Mouse (Mus musculus): ENCODE measurements at regions not wholly inside any gene's neighbourhood (a gene's known extent, or its start where the extent isn't known, plus 50 kb on each side); places are given as distances from the start of the nearest gene placed in this dataset.

GRCm38 (mm10) chr9:61239328-61239727 is 132.8 kb upstream of the Tle3 start:
- H3K4me1 ChIP-seq (ENCODE audit: insufficient read depth, low read depth, low read length), result no peaks in the 10 kb centered on the region
- DNase-seq (ENCODE audit: low spot score), result no peak
- no peak for TF ChIP-seq GATA2 (IDR thresholded peaks at IDR 0.05; ENCODE audit: borderline replicate concordance, low read depth, low read length)
- TF ChIP-seq GATA1 (IDR thresholded peaks at IDR 0.05; ENCODE audit: borderline replicate concordance, low read length), result no peak
- TF ChIP-seq POLR2AphosphoS5 (IDR thresholded peaks at IDR 0.05; ENCODE audit: insufficient replicate concordance, low read depth, low read length), result no peak
- TF ChIP-seq TAL1 (conservative IDR thresholded peaks at IDR 0.05; ENCODE audit: low read depth, low read length), result no peak
- TF ChIP-seq CTCF (IDR thresholded peaks at IDR 0.05; ENCODE audit: low read depth, low read length), result no peak
- H3K27me3 ChIP-seq (ENCODE audit: insufficient read depth, low read length), result no peaks in the 10 kb centered on the region
- H3K36me3 ChIP-seq (replicated peaks), result no peaks in the 10 kb centered on the region
- no peak for ATAC-seq (ENCODE audit: extremely low read depth, insufficient number of reproducible peaks, low FRiP score, poor library complexity, severe bottlenecking)
- no peaks in the 10 kb centered on the region for H3K9me3 ChIP-seq (replicated peaks)
- no peak overlapping the region for H3K4me3 ChIP-seq (ENCODE audit: low read depth, low read length)

- no peak for ATAC-seq (ENCODE audit: extremely low read depth, insufficient number of reproducible peaks, low FRiP score, poor library complexity, severe bottlenecking)
- DNase-seq (ENCODE audit: low spot score), result no peak
- H3K9me3 ChIP-seq (replicated peaks), result no peaks in the 10 kb centered on the region
- no peaks in the 10 kb centered on the region for H3K4me1 ChIP-seq (ENCODE audit: insufficient read depth, low read depth, low read length)
- TF ChIP-seq TAL1 (conservative IDR thresholded peaks at IDR 0.05; ENCODE audit: low read depth, low read length), result no peak
- TF ChIP-seq POLR2AphosphoS5 (IDR thresholded peaks at IDR 0.05; ENCODE audit: insufficient replicate concordance, low read depth, low read length), result no peak
- no peak for TF ChIP-seq CTCF (IDR thresholded peaks at IDR 0.05; ENCODE audit: low read depth, low read length)
- no peak for TF ChIP-seq GATA1 (IDR thresholded peaks at IDR 0.05; ENCODE audit: borderline replicate concordance, low read length)
- no peak for TF ChIP-seq GATA2 (IDR thresholded peaks at IDR 0.05; ENCODE audit: borderline replicate concordance, low read depth, low read length)
- no peaks in the 10 kb centered on the region for H3K36me3 ChIP-seq (replicated peaks)
- no peaks in the 10 kb centered on the region for H3K27me3 ChIP-seq (ENCODE audit: insufficient read depth, low read length)
- no peak overlapping the region for H3K4me3 ChIP-seq (ENCODE audit: low read depth, low read length)
Observed at GRCm38 (mm10) chr9:61241442-61241841, 130.7 kb upstream of the Tle3 start.

GRCm38 (mm10) chr9:61242167-61242860 is 129.9 kb upstream of the Tle3 start:
- H3K27me3 ChIP-seq (ENCODE audit: insufficient read depth, low read length), result no peaks in the 10 kb centered on the region
- TF ChIP-seq POLR2AphosphoS5 (IDR thresholded peaks at IDR 0.05; ENCODE audit: insufficient replicate concordance, low read depth, low read length) (no peak), GATA1 (IDR thresholded peaks at IDR 0.05; ENCODE audit: borderline replicate concordance, low read length) (no peak), CTCF (IDR thresholded peaks at IDR 0.05; ENCODE audit: low read depth, low read length) (no peak), GATA2 (IDR thresholded peaks at IDR 0.05; ENCODE audit: borderline replicate concordance, low read depth, low read length) (no peak), TAL1 (conservative IDR thresholded peaks at IDR 0.05; ENCODE audit: low read depth, low read length) (no peak)
- no peak for DNase-seq (ENCODE audit: low spot score)

GRCm38 (mm10) chr9:61243289-61243688 is 128.9 kb upstream of the Tle3 start:
- no peak for TF ChIP-seq GATA1 (IDR thresholded peaks at IDR 0.05; ENCODE audit: borderline replicate concordance, low read length)
- TF ChIP-seq GATA2 (IDR thresholded peaks at IDR 0.05; ENCODE audit: borderline replicate concordance, low read depth, low read length), result no peak
- TF ChIP-seq POLR2AphosphoS5 (IDR thresholded peaks at IDR 0.05; ENCODE audit: insufficient replicate concordance, low read depth, low read length), result no peak
- no peak for TF ChIP-seq TAL1 (conservative IDR thresholded peaks at IDR 0.05; ENCODE audit: low read depth, low read length)
- TF ChIP-seq CTCF (IDR thresholded peaks at IDR 0.05; ENCODE audit: low read depth, low read length), result no peak

More at GRCm38 (mm10) chr9:61242167-61242860, 129.9 kb upstream of the Tle3 start:
- Histone ChIP-seq H3K9me3 (replicated peaks) (no peaks in the 10 kb centered on the region), H3K36me3 (replicated peaks) (no peaks in the 10 kb centered on the region), H3K4me3 (ENCODE audit: low read depth, low read length) (no peak overlapping the region), H3K4me1 (ENCODE audit: insufficient read depth, low read depth, low read length) (no peaks in the 10 kb centered on the region)
- ATAC-seq (ENCODE audit: extremely low read depth, insufficient number of reproducible peaks, low FRiP score, poor library complexity, severe bottlenecking), result no peak

GRCm38 (mm10) chr9:61249691-61250425 is 122.3 kb upstream of the Tle3 start:
- Histone ChIP-seq H3K27me3 (ENCODE audit: insufficient read depth, low read length) (0 out of 2 replicates have a peak, but pooled peaks cover 2% of the 10 kb centered on the region), H3K4me3 (ENCODE audit: low read depth, low read length) (no peak overlapping the region), H3K4me1 (ENCODE audit: insufficient read depth, low read depth, low read length) (no peaks in the 10 kb centered on the region), H3K9me3 (replicated peaks) (no peaks in the 10 kb centered on the region), H3K36me3 (replicated peaks) (no peaks in the 10 kb centered on the region)
- TF ChIP-seq GATA2 (IDR thresholded peaks at IDR 0.05; ENCODE audit: borderline replicate concordance, low read depth, low read length) (no peak), CTCF (IDR thresholded peaks at IDR 0.05; ENCODE audit: low read depth, low read length) (no peak), TAL1 (conservative IDR thresholded peaks at IDR 0.05; ENCODE audit: low read depth, low read length) (no peak), GATA1 (IDR thresholded peaks at IDR 0.05; ENCODE audit: borderline replicate concordance, low read length) (no peak), POLR2AphosphoS5 (IDR thresholded peaks at IDR 0.05; ENCODE audit: insufficient replicate concordance, low read depth, low read length) (no peak)
- DNase-seq (ENCODE audit: low spot score) (no peak), ATAC-seq (ENCODE audit: extremely low read depth, insufficient number of reproducible peaks, low FRiP score, poor library complexity, severe bottlenecking) (no peak)

More at GRCm38 (mm10) chr9:61243289-61243688, 128.9 kb upstream of the Tle3 start:
- Histone ChIP-seq H3K27me3 (ENCODE audit: insufficient read depth, low read length) (no peaks in the 10 kb centered on the region), H3K9me3 (replicated peaks) (no peaks in the 10 kb centered on the region), H3K36me3 (replicated peaks) (no peaks in the 10 kb centered on the region), H3K4me3 (ENCODE audit: low read depth, low read length) (no peak overlapping the region), H3K4me1 (ENCODE audit: insufficient read depth, low read depth, low read length) (no peaks in the 10 kb centered on the region)
- ATAC-seq (ENCODE audit: extremely low read depth, insufficient number of reproducible peaks, low FRiP score, poor library complexity, severe bottlenecking) (no peak), DNase-seq (ENCODE audit: low spot score) (no peak)

GRCm38 (mm10) chr9:61251606-61252005 is 120.6 kb upstream of the Tle3 start:
- no peak overlapping the region for H3K4me3 ChIP-seq (ENCODE audit: low read depth, low read length)

More at GRCm38 (mm10) chr9:61251606-61252005, 120.6 kb upstream of the Tle3 start:
- Histone ChIP-seq H3K27me3 (ENCODE audit: insufficient read depth, low read length) (0 out of 2 replicates have a peak, but pooled peaks cover 2% of the 10 kb centered on the region), H3K9me3 (replicated peaks) (no peaks in the 10 kb centered on the region), H3K4me1 (ENCODE audit: insufficient read depth, low read depth, low read length) (no peaks in the 10 kb centered on the region), H3K36me3 (replicated peaks) (no peaks in the 10 kb centered on the region)
- DNase-seq (ENCODE audit: low spot score) (no peak), ATAC-seq (ENCODE audit: extremely low read depth, insufficient number of reproducible peaks, low FRiP score, poor library complexity, severe bottlenecking) (no peak)
- TF ChIP-seq TAL1 (conservative IDR thresholded peaks at IDR 0.05; ENCODE audit: low read depth, low read length) (no peak), POLR2AphosphoS5 (IDR thresholded peaks at IDR 0.05; ENCODE audit: insufficient replicate concordance, low read depth, low read length) (no peak), GATA2 (IDR thresholded peaks at IDR 0.05; ENCODE audit: borderline replicate concordance, low read depth, low read length) (no peak), GATA1 (IDR thresholded peaks at IDR 0.05; ENCODE audit: borderline replicate concordance, low read length) (no peak), CTCF (IDR thresholded peaks at IDR 0.05; ENCODE audit: low read depth, low read length) (no peak)
